Mouse (Mus musculus) neural tube, embryonic 12.5 days (tissue): ENCODE data around the gene Olfr763. TPM values are rescaled to one million over a fixed set of nuclear protein-coding genes. Genes with fewer than 3 reads are reported as not detected.

Experiments
- polyA plus RNA-seq: library from polyadenylated mRNA; unstranded; fragments of >200 nt; fragmentation: Nextera tagmentation; extraction: Ambion mirVana; gene quantifications from 2 replicates; pipeline ENCODE4 v1.2.1, GENCODE M21; 2016

The Olfr763 gene
- polyA plus RNA-seq, 1 experiment from 2014 or later: not detected

Other genes starting within 250 kb of the Olfr763 start
- gene Mmp19, start 219.9 kb upstream of the Olfr763 start, polyA plus RNA-seq: 0.28 and 0.54 TPM in 2 replicates
- gene Dnajc14, start 206.7 kb upstream of the Olfr763 start, polyA plus RNA-seq: 60.2 and 63.3 TPM in 2 replicates
- 18.7 and 19.7 TPM in 2 replicates for gene Tmem198b, start 206.4 kb upstream of the Olfr763 start, polyA plus RNA-seq
- gene Sarnp, start 193.5 kb upstream of the Olfr763 start, polyA plus RNA-seq: 198 and 235 TPM in 2 replicates
- 31.2 and 37.2 TPM in 2 replicates for gene Ormdl2, start 189.1 kb upstream of the Olfr763 start, polyA plus RNA-seq
- 20.1 and 20.4 TPM in 2 replicates for gene Gdf11, start 119.1 kb upstream of the Olfr763 start, polyA plus RNA-seq
- 199 and 208 TPM in 2 replicates for gene Cd63, start 109.8 kb upstream of the Olfr763 start, polyA plus RNA-seq
- 13.5 and 15.7 TPM in 2 replicates for gene Rdh5, start 87.9 kb upstream of the Olfr763 start, polyA plus RNA-seq
- gene Bloc1s1, start 86.8 kb upstream of the Olfr763 start, polyA plus RNA-seq: 227 and 233 TPM in 2 replicates
- 7.9 and 8.3 TPM in 2 replicates for gene Itga7, start 77.0 kb upstream of the Olfr763 start, polyA plus RNA-seq
- not detected in 2 replicates for gene Mettl7b, start 49.8 kb upstream of the Olfr763 start, polyA plus RNA-seq
- gene Olfr9, start 21.4 kb upstream of the Olfr763 start, polyA plus RNA-seq: not detected in 2 replicates
- not detected in 2 replicates for gene Olfr764-ps1, start 29.1 kb downstream of the Olfr763 start, polyA plus RNA-seq
- not detected in 2 replicates for gene Olfr765, start 39.2 kb downstream of the Olfr763 start, polyA plus RNA-seq
- not detected in 2 replicates for gene Olfr766-ps1, start 58.2 kb downstream of the Olfr763 start, polyA plus RNA-seq
- not detected in 2 replicates for gene Olfr767, start 72.1 kb downstream of the Olfr763 start, polyA plus RNA-seq
- gene Olfr768, start 88.6 kb downstream of the Olfr763 start, polyA plus RNA-seq: not detected in 2 replicates
- gene Olfr769, start 107.1 kb downstream of the Olfr763 start, polyA plus RNA-seq: not detected in 2 replicates
- not detected in 2 replicates for gene Olfr770, start 128.2 kb downstream of the Olfr763 start, polyA plus RNA-seq
- not detected in 2 replicates for gene Olfr771, start 154.0 kb downstream of the Olfr763 start, polyA plus RNA-seq
- gene Olfr772, start 167.1 kb downstream of the Olfr763 start, polyA plus RNA-seq: not detected in 2 replicates
- gene Olfr773, start 176.6 kb downstream of the Olfr763 start, polyA plus RNA-seq: not detected in 2 replicates
- not detected in 2 replicates for gene Olfr774, start 225.4 kb downstream of the Olfr763 start, polyA plus RNA-seq
- gene Olfr775, start 237.6 kb downstream of the Olfr763 start, polyA plus RNA-seq: not detected in 2 replicates
- gene Olfr776, start 248.3 kb downstream of the Olfr763 start, polyA plus RNA-seq: not detected in 2 replicates